Mouse (Mus musculus) stomach, postnatal 0 days (tissue): ENCODE results near the gene Rnd1.

ENCODE experiments used
- CTCF ChIP-seq: IDR thresholded peaks from 2 replicates; pipeline ENCODE4 v1.5.1; 2016; ENCODE audit warnings: antibody characterized with exemption, low read depth, mild to moderate bottlenecking, moderate library complexity
- EP300 ChIP-seq: optimal IDR thresholded peaks from 2 replicates; pipeline ENCODE3; 2016; ENCODE audit warnings: antibody characterized with exemption

- no peak for TF ChIP-seq CTCF
- no peak for TF ChIP-seq EP300
Measured at GRCm38 (mm10) chr15:98672592-98672991, 4.7 kb downstream of the Rnd1 start.
